Mouse (Mus musculus) lung, embryonic 16.5 days (tissue): ENCODE data around the gene Kcnh1. TPM values are rescaled to one million over a fixed set of nuclear protein-coding genes. Genes with fewer than 3 reads are reported as not detected.

Experiments
- ATAC-seq: fragments of 200-750 bp; cut with Nextera tagmentation; 2 replicates; pipeline ENCODE4 v1.8.0; 2017; ENCODE audit warnings: low read depth, mild to moderate bottlenecking, moderate library complexity
- H3K27ac ChIP-seq: fragments of 300-500 bp; sonication (generic); 2 replicates; pipeline ENCODE4 v1.5.1; 2014; ENCODE audit warnings: mild to moderate bottlenecking, control low read depth, low read length
- H3K27me3 ChIP-seq: fragments of 300-500 bp; sonication (generic); 2 replicates; pipeline ENCODE4 v1.6.1; 2014; ENCODE audit warnings: low read depth, low read length, mixed read lengths; ENCODE audit not compliant: control insufficient read depth, insufficient read depth
- H3K36me3 ChIP-seq: fragments of 300-500 bp; sonication (generic); 2 replicates; pipeline ENCODE4 v1.6.1; 2014; ENCODE audit warnings: low read length; ENCODE audit not compliant: control insufficient read depth, insufficient read depth
- H3K4me1 ChIP-seq: fragments of 300-500 bp; sonication (generic); replicated peaks from 2 replicates; pipeline ENCODE4 v1.6.1; 2014; ENCODE audit warnings: low read length, mixed read lengths; ENCODE audit not compliant: control insufficient read depth, insufficient read depth
- H3K4me2 ChIP-seq: fragments of 300-500 bp; sonication (generic); 2 replicates; pipeline ENCODE4 v1.6.1; 2014; ENCODE audit warnings: low read depth, low read length, control low read depth
- H3K4me3 ChIP-seq: fragments of 300-500 bp; sonication (generic); 2 replicates; pipeline ENCODE4 v1.5.1; 2014; ENCODE audit warnings: mild to moderate bottlenecking, low read length, control low read depth
- H3K9ac ChIP-seq: fragments of 300-500 bp; sonication (generic); 2 replicates; pipeline ENCODE4 v1.6.1; 2014; ENCODE audit warnings: low read length, control low read depth
- H3K9me3 ChIP-seq: fragments of 300-500 bp; sonication (generic); 2 replicates; pipeline ENCODE4 v1.6.1; 2016; ENCODE audit warnings: low read length; ENCODE audit not compliant: control insufficient read depth
- WGBS: fragments of 180-500 bp; shearing (Covaris S2); extraction: QIAGEN DNeasy Blood & Tissue Kit; methylation state at CpG from one replicate; pipeline ENCODE4 v1.1.7; 2014; 5-methylcytosine and 5-hydroxymethylcytosine counted together
- polyA plus RNA-seq: library from polyadenylated mRNA; unstranded; fragments of >200 nt; fragmentation: Nextera tagmentation; extraction: Ambion mirVana; gene quantifications from 2 replicates; pipeline ENCODE4 v1.2.1, GENCODE M21; 2015

Gene Kcnh1
- polyA plus RNA-seq, 1 experiment from 2014 or later = 0.97 TPM

DNA sequence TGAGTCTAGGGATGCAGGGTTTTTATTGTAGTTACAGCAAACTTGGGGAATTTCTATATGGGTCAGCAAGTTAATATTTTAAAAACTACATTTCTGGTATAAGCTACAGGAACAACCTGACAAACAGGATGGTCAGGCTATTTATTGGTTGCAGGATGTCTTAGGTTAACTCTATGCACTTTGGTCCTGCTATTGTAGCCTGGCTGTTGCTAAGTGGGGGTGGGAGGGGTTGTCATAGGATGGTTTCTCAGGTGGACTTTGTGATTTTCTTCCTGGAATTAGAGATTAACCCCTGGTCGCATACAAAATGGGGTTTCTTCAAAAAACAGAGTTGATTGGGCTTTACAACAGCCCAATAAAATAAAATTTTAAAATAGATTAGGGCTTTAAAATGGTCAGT lies 114.6 kb downstream of the Kcnh1 start:
- no peak overlapping the region for H3K27ac ChIP-seq
- H3K4me1 ChIP-seq = peaks cover 2% of the 10 kb centered on the region; the same call in 1 of the 2 replicates
- no peak overlapping the region for H3K4me2 ChIP-seq
- no peak for ATAC-seq
- H3K9me3 ChIP-seq = no peaks in the 10 kb centered on the region
- H3K36me3 ChIP-seq = no peaks in the 10 kb centered on the region
- 76% methylated on average over 1 of the region's 1 CpGs for WGBS
- H3K27me3 ChIP-seq = no peaks in the 10 kb centered on the region
- H3K9ac ChIP-seq = no peak overlapping the region
- no peak overlapping the region for H3K4me3 ChIP-seq

DNA sequence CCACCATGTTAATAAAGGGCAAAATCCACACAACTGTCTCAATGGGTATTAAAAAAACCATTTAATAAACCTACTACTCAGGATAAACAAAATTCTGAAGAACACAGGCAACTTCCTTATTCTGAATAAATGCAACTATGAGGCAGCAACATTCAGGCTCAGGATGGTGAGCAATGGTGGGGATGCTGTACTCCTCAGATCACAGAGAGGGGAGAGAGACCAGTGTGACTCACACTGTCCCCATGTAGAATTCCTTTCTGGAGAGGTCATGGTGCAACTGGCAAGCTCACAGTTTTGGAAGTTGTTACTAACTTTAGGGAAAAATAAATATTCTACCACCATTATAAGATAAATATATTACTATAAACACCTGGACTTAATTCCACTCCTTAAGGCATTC lies 116.5 kb downstream of the Kcnh1 start:
- no peaks in the 10 kb centered on the region for H3K9me3 ChIP-seq
- no peak for ATAC-seq
- no peak overlapping the region for H3K9ac ChIP-seq
- H3K36me3 ChIP-seq = no peaks in the 10 kb centered on the region
- no peaks in the 10 kb centered on the region for H3K27me3 ChIP-seq
- no peak overlapping the region for H3K4me2 ChIP-seq
- H3K4me1 ChIP-seq = 0 out of 2 replicates have a peak, but pooled peaks cover 6% of the 10 kb centered on the region
- H3K27ac ChIP-seq = no peak overlapping the region
- H3K4me3 ChIP-seq = no peak overlapping the region

DNA sequence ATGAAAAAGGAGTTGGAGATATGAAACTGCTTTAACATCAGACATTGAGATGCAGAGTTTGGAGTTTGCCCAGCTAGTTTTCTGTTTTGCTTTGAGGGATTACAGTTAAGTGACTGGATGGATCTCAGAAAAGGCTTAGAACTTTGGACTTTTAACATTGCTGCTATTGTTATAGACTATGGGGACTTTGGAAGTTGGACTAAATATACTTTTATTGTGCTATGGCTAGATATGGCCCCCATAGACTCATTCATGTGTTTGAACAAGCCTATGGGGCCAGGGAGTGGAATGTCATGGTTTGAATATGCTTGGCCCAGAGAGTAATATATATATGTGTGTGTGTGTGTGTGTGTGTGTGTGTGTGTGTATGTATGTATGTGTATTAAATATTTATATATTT lies 120.7 kb downstream of the Kcnh1 start:
- H3K9me3 ChIP-seq = no peaks in the 10 kb centered on the region
- no peak overlapping the region for H3K4me2 ChIP-seq
- H3K27ac ChIP-seq = no peak overlapping the region

GRCm38 (mm10) chr1:192311851-192312438 lies 121.4 kb downstream of the Kcnh1 start:
- Histone ChIP-seq H3K27me3 (no peaks in the 10 kb centered on the region), H3K9ac (no peak overlapping the region), H3K4me1 (peaks cover 19% of the 10 kb centered on the region), H3K27ac (no peak overlapping the region), H3K4me2 (no peak overlapping the region), H3K4me3 (no peak overlapping the region), H3K36me3 (no peaks in the 10 kb centered on the region), H3K9me3 (no peaks in the 10 kb centered on the region)
- WGBS = 48% methylated on average over 6 of the region's 6 CpGs
- ATAC-seq = peak; percentile 49

More for the DNA sequence above, 120.7 kb downstream of the Kcnh1 start:
- H3K4me3 ChIP-seq = no peak overlapping the region
- no peak for ATAC-seq
- no peaks in the 10 kb centered on the region for H3K27me3 ChIP-seq
- no peaks in the 10 kb centered on the region for H3K36me3 ChIP-seq
- no peak overlapping the region for H3K9ac ChIP-seq
- peaks cover 19% of the 10 kb centered on the region for H3K4me1 ChIP-seq

GRCm38 (mm10) chr1:192312446-192312845 lies 121.9 kb downstream of the Kcnh1 start:
- 52% methylated on average over 4 of the region's 4 CpGs for WGBS
- no peaks in the 10 kb centered on the region for H3K36me3 ChIP-seq
- no peak overlapping the region for H3K9ac ChIP-seq

GRCm38 (mm10) chr1:192312998-192313397 lies 122.4 kb downstream of the Kcnh1 start:
- no peak for ATAC-seq

More at GRCm38 (mm10) chr1:192312446-192312845, 121.9 kb downstream of the Kcnh1 start:
- Histone ChIP-seq H3K4me2 (no peak overlapping the region), H3K4me3 (no peak overlapping the region), H3K27me3 (no peaks in the 10 kb centered on the region), H3K27ac (no peak overlapping the region), H3K9me3 (no peaks in the 10 kb centered on the region), H3K4me1 (peaks cover 19% of the 10 kb centered on the region)
- no peak for ATAC-seq

DNA sequence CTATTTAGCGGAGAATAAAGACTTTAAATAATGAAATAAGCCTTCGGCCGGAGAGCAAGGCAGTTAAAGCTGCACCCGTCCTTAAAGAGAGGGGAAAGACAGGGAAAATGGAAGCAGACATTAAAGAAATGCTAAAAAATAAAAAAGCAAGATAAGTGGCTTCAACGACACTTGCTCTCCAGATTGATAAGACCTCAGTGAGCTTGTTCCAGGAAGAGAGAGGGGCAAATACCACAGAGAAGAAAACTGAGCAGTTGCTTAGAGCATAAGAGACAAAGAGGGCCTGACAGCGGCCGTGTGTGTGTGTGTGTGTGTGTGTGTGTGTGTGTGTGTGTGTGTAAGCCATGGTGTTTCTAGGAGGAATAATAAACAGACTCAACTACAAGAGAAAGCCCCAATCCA lies 123.0 kb downstream of the Kcnh1 start:
- Histone ChIP-seq H3K9me3 (no peaks in the 10 kb centered on the region), H3K4me1 (peaks cover 19% of the 10 kb centered on the region), H3K27me3 (no peaks in the 10 kb centered on the region), H3K36me3 (no peaks in the 10 kb centered on the region), H3K4me3 (no peak overlapping the region), H3K27ac (peak overlapping the region; percentile 21; the same call in 1 of the 2 replicates), H3K4me2 (no peak overlapping the region), H3K9ac (no peak overlapping the region)
- 38% methylated on average over 7 of the region's 7 CpGs for WGBS
- 0 out of 2 replicates have a peak, but pooled peaks have one; percentile 23 for ATAC-seq

More at GRCm38 (mm10) chr1:192312998-192313397, 122.4 kb downstream of the Kcnh1 start:
- Histone ChIP-seq H3K4me3 (no peak overlapping the region), H3K4me2 (no peak overlapping the region), H3K36me3 (no peaks in the 10 kb centered on the region), H3K9me3 (no peaks in the 10 kb centered on the region), H3K27me3 (no peaks in the 10 kb centered on the region), H3K9ac (no peak overlapping the region), H3K4me1 (peaks cover 19% of the 10 kb centered on the region), H3K27ac (peak overlapping the region; percentile 21; the same call in 1 of the 2 replicates)
- 61% methylated on average over 4 of the region's 4 CpGs for WGBS

- ATAC-seq = 0 out of 2 replicates have a peak, but pooled peaks have one; percentile 20
- 50% methylated on average over 3 of the region's 3 CpGs for WGBS
- no peaks in the 10 kb centered on the region for H3K36me3 ChIP-seq
- H3K4me3 ChIP-seq = no peak overlapping the region
- peaks cover 19% of the 10 kb centered on the region for H3K4me1 ChIP-seq
- no peak overlapping the region for H3K9ac ChIP-seq
- H3K27me3 ChIP-seq = no peaks in the 10 kb centered on the region
- H3K9me3 ChIP-seq = no peaks in the 10 kb centered on the region
- no peak overlapping the region for H3K27ac ChIP-seq
- no peak overlapping the region for H3K4me2 ChIP-seq
These were observed 123.5 kb downstream of the Kcnh1 start for GRCm38 (mm10) chr1:192314044-192314443.

DNA sequence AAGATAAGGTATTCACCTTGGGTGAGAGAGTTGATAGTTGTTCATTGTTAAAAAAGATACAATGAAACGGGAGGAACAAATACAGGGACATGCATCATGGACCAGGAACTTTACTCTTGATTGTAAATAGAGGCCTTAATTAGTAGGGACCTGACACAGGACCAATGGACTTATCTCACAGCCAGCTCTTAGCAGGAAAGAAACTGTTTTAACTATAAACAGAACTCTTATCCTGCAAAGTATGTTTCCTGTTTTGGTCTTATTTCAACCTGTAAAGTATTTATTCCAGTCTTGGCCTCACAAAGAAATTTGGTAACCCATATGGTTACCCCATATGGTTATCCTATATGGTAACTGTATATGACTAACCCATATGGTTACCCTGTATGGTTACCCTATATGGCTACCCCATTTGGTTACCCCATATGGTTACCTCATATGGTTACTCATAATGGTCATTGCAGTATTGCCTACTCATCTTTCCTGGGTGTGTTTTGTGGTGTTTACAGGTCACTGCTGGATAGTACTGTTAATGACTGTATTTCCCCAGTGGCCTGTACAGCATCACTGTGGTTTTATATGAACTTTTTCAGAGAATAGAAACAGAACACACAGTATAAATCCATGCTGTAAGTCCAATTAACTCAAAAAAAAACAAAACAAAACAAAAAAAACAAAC lies 125.0 kb downstream of the Kcnh1 start:
- 59% methylated on average over 1 of the region's 1 CpGs for WGBS
- H3K36me3 ChIP-seq = no peaks in the 10 kb centered on the region
- H3K4me1 ChIP-seq = peaks cover 19% of the 10 kb centered on the region

More for the DNA sequence above, 125.0 kb downstream of the Kcnh1 start:
- Histone ChIP-seq H3K9ac (no peak overlapping the region), H3K4me3 (no peak overlapping the region), H3K9me3 (no peaks in the 10 kb centered on the region), H3K27me3 (no peaks in the 10 kb centered on the region), H3K4me2 (no peak overlapping the region), H3K27ac (no peak overlapping the region)
- ATAC-seq = no peak
